Mouse (Mus musculus): ENCODE measurements around the gene Dnah11.

DNA sequence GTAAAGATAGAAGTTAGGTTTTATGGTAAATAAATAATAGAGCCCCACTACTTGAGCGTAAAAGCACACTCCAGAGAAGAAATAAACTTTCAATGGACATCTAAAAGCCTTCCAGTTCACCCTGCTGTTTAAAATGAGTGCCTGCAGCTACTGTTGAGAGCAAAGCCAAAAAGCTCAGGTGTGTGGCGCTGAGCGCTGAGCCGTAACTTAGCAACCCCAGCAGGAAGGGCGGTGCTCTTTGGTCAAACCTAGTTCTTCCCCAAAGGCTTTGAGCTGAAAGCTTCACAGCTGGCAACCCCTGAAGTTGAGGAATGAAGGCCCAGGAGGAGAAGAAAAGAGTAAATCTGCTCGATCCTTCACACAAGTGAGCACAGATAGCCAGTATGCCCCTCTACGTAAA is 256.9 kb downstream of the Dnah11 start:
- TF ChIP-seq POLR2A (IDR thresholded peaks at IDR 0.05; ENCODE audit: insufficient read depth, low read depth, low read length) (no peak), CTCF (IDR thresholded peaks at IDR 0.05; ENCODE audit: insufficient read depth, low read depth, low read length) (no peak)

Measured in olfactory bulb, adult 2 months (tissue).